Mouse (Mus musculus) C2C12 (cell line): Measurements from ENCODE around the gene Vps26c. TPM values are rescaled to one million over a fixed set of nuclear protein-coding genes. Genes with fewer than 3 reads are reported as not detected.

Source experiments
- H3K27me3 ChIP-seq: one replicate; pipeline ENCODE4 v1.6.1; 2011; ENCODE audit not compliant: control insufficient read depth, insufficient read depth, insufficient read length
- H3K36me3 ChIP-seq: one replicate; pipeline ENCODE4 v1.6.1; 2011; ENCODE audit not compliant: control insufficient read depth, insufficient read depth
- H3K4me3 ChIP-seq: one replicate; pipeline ENCODE4 v1.5.1; 2011; ENCODE audit warnings: mild to moderate bottlenecking, control low read depth; ENCODE audit not compliant: poor library complexity, insufficient read depth, severe bottlenecking
- H3K79me2 ChIP-seq: one replicate; pipeline ENCODE4 v1.6.1; 2011; ENCODE audit not compliant: control insufficient read depth, insufficient read depth
- H3K79me3 ChIP-seq: one replicate; pipeline ENCODE4 v1.6.1; 2011; ENCODE audit warnings: low read depth, control low read depth
- H3ac ChIP-seq: one replicate; pipeline ENCODE3; 2011; ENCODE audit warnings: low read depth; ENCODE audit not compliant: control insufficient read depth, insufficient read length
- CEBPB ChIP-seq: IDR thresholded peaks from one replicate; pipeline ENCODE4 v1.6.1; 2011; ENCODE audit warnings: low read depth, mild to moderate bottlenecking, control low read depth, moderate library complexity
- CTCF ChIP-seq: IDR thresholded peaks from one replicate; pipeline ENCODE4 v1.5.1; 2011; ENCODE audit not compliant: control insufficient read depth, insufficient read depth, insufficient read length
- FOSL1 ChIP-seq: IDR thresholded peaks from one replicate; pipeline ENCODE4 v1.8.0; 2011; ENCODE audit warnings: mild to moderate bottlenecking, low read length; ENCODE audit not compliant: poor library complexity, insufficient read depth, severe bottlenecking
- MAX ChIP-seq: IDR thresholded peaks from one replicate; pipeline ENCODE4 v1.6.1; 2011; ENCODE audit warnings: mild to moderate bottlenecking, control low read depth
- MYOD1 ChIP-seq: IDR thresholded peaks from one replicate; pipeline ENCODE4 v1.6.1; 2011; ENCODE audit warnings: low read depth; ENCODE audit not compliant: control insufficient read depth, insufficient read length
- MYOG ChIP-seq: IDR thresholded peaks from one replicate; pipeline ENCODE4 v1.6.1; 2011; ENCODE audit not compliant: control insufficient read depth, insufficient read length; ENCODE audit errors: extremely low read depth
- USF1 ChIP-seq: IDR thresholded peaks from one replicate; pipeline ENCODE4 v1.6.1; 2011; ENCODE audit warnings: low read depth, mild to moderate bottlenecking, control low read depth, moderate library complexity
- polyA plus RNA-seq: library from polyadenylated mRNA; unstranded; fragments of >200 nt; fragmentation: generic; extraction: Trizol; gene quantifications from one replicate; pipeline ENCODE4 v1.2.1, GENCODE M21; 2012; ENCODE audit warnings: missing spikeins

The Vps26c gene
- polyA plus RNA-seq, 1 experiment = 50.3 TPM

GRCm38 (mm10) chr16:94571111-94571993 is 44.7 kb upstream of the Vps26c start:
- Histone ChIP-seq H3K4me3 (peak overlapping the region; percentile 75), H3K36me3 (no peaks in the 10 kb centered on the region), H3K79me2 (peaks cover 66% of the 10 kb centered on the region), H3K27me3 (no peaks in the 10 kb centered on the region), H3ac (peak overlapping the region; percentile 88), H3K79me3 (peaks cover 57% of the 10 kb centered on the region)
- TF ChIP-seq FOSL1 (no peak), USF1 (no peak), MAX (no peak), MYOD1 (no peak), MYOG (no peak), CTCF (no peak), CEBPB (no peak)

- Histone ChIP-seq H3K79me2 (peaks cover 58% of the 10 kb centered on the region), H3K79me3 (peaks cover 49% of the 10 kb centered on the region), H3K4me3 (peak overlapping the region; percentile 75), H3K27me3 (no peaks in the 10 kb centered on the region), H3ac (peak overlapping the region; percentile 88), H3K36me3 (no peaks in the 10 kb centered on the region)
- no peak for TF ChIP-seq MAX
- no peak for TF ChIP-seq MYOD1
- no peak for TF ChIP-seq USF1
- TF ChIP-seq CTCF = no peak
These were observed 43.9 kb upstream of the Vps26c start for GRCm38 (mm10) chr16:94570361-94571041.

GRCm38 (mm10) chr16:94569229-94570176 is 42.9 kb upstream of the Vps26c start, which contains the start of gene Dyrk1a:
Gene Dyrk1a, plus strand, starts transcription at chr16:94570010.
- peaks cover 39% of the 10 kb centered on the region for H3K79me3 ChIP-seq
- H3K27me3 ChIP-seq = no peaks in the 10 kb centered on the region
- peak; percentile 97 for TF ChIP-seq USF1
- TF ChIP-seq MYOG = no peak
- no peaks in the 10 kb centered on the region for H3K36me3 ChIP-seq
- peaks cover 48% of the 10 kb centered on the region for H3K79me2 ChIP-seq
- peak within 1 kb of the TSS; percentile 75 for H3K4me3 ChIP-seq
- peak within 1 kb of the TSS; percentile 91 for H3ac ChIP-seq

- H3K27me3 ChIP-seq = no peaks in the 10 kb centered on the region
- H3K79me3 ChIP-seq = peaks cover 30% of the 10 kb centered on the region
- no peaks in the 10 kb centered on the region for H3K36me3 ChIP-seq
- no peak for TF ChIP-seq MYOD1
- H3ac ChIP-seq = peak overlapping the region; percentile 85
- peak overlapping the region; percentile 34 for H3K4me3 ChIP-seq
- peaks cover 39% of the 10 kb centered on the region for H3K79me2 ChIP-seq
These were observed 42.0 kb upstream of the Vps26c start for GRCm38 (mm10) chr16:94568335-94569228.

GRCm38 (mm10) chr16:94567751-94568150 is 41.1 kb upstream of the Vps26c start:
- peaks cover 21% of the 10 kb centered on the region for H3K79me3 ChIP-seq
- no peaks in the 10 kb centered on the region for H3K27me3 ChIP-seq
- H3K36me3 ChIP-seq = no peaks in the 10 kb centered on the region
- H3K4me3 ChIP-seq = no peak overlapping the region
- H3ac ChIP-seq = no peak overlapping the region
- peaks cover 30% of the 10 kb centered on the region for H3K79me2 ChIP-seq
- TF ChIP-seq CEBPB (no peak), MYOG (no peak), USF1 (no peak), FOSL1 (no peak), MAX (no peak), MYOD1 (no peak), CTCF (no peak)
